Mouse (Mus musculus): ENCODE data around the gene Mrps10. TPM values are rescaled to one million over a fixed set of nuclear protein-coding genes. Genes with fewer than 3 reads are reported as not detected.

Mrps10 gene
- polyA plus RNA-seq, 1 experiment from 2014 or later, result 49.6 TPM

DNA sequence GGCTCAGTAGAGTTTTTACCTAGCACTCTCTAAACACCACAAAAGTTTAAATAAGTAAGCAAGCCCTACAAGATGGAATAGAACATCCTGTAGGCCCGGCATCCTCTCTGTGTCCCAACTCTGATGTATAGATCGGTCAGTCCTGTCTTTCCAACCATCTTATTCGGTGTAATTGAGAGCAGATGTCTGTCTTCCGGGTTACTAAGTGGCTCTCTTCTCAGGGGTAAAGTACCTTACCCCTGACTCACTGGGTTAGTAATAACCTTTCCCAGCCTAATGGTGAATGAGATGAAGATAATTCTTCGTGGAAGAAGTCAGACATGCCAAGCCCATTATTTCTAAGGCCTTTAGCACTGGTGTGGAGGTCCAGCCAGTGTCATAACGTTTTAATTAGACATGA lies 5.3 kb downstream of the Mrps10 start:
- no peak for ATAC-seq
- 88% methylated on average over 6 of the region's 6 CpGs for WGBS
- Histone ChIP-seq H3K4me3 (ENCODE audit: low read depth, low read length) (no peak overlapping the region), H3K9ac (ENCODE audit: low read depth, low read length) (no peak overlapping the region), H3K27me3 (replicated peaks; ENCODE audit: control insufficient read depth, insufficient read depth, low read length) (no peaks in the 10 kb centered on the region), H3K27ac (ENCODE audit: low read depth, low read length) (no peak overlapping the region), H3K36me3 (ENCODE audit: control insufficient read depth, insufficient read depth) (peaks cover 58% of the 10 kb centered on the region), H3K4me1 (replicated peaks; ENCODE audit: control insufficient read depth, insufficient read depth, low read length) (no peaks in the 10 kb centered on the region), H3K9me3 (ENCODE audit: control insufficient read depth) (no peaks in the 10 kb centered on the region), H3K4me2 (replicated peaks; ENCODE audit: low read depth) (no peak overlapping the region)
- no peak for TF ChIP-seq CTCF (IDR thresholded peaks at IDR 0.05; ENCODE audit: low read depth)

DNA sequence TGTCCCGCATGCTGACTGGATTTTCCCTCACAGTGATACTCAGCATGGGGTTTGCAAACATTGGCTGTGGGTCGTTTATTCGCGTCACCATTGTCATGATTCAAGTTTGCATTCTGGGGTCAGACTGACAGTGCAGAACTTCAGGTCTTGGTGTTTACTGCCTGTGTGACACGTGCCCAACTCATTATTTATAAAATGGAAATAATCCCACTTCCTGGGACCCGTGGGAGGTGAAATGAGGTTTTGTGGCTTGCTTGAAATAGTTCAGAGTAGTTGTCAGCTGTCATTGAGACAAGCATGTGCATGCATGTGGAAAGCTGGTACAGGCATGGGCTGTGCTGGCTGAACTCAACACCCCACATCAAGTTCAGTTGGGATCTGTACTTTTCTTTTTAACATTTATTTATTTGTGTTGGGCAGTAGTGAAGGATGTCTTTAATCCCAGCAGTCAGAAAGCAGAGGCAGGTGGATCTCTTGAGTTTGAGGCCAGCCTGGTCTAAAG lies 8.1 kb downstream of the Mrps10 start:
- no peaks in the 10 kb centered on the region for H3K27me3 ChIP-seq (replicated peaks; ENCODE audit: control insufficient read depth, insufficient read depth, low read length)
- H3K27ac ChIP-seq (ENCODE audit: low read depth, low read length), result no peak overlapping the region
- ATAC-seq, result no peak
- H3K36me3 ChIP-seq (ENCODE audit: control insufficient read depth, insufficient read depth), result peaks cover 71% of the 10 kb centered on the region
- H3K4me1 ChIP-seq (replicated peaks; ENCODE audit: control insufficient read depth, insufficient read depth, low read length), result no peaks in the 10 kb centered on the region
- no peak overlapping the region for H3K9ac ChIP-seq (ENCODE audit: low read depth, low read length)
- no peaks in the 10 kb centered on the region for H3K9me3 ChIP-seq (ENCODE audit: control insufficient read depth)
- no peak for TF ChIP-seq CTCF (IDR thresholded peaks at IDR 0.05; ENCODE audit: low read depth)
- H3K4me2 ChIP-seq (replicated peaks; ENCODE audit: low read depth), result no peak overlapping the region
- WGBS, result 87% methylated on average over 6 of the region's 6 CpGs
- no peak overlapping the region for H3K4me3 ChIP-seq (ENCODE audit: low read depth, low read length)

DNA sequence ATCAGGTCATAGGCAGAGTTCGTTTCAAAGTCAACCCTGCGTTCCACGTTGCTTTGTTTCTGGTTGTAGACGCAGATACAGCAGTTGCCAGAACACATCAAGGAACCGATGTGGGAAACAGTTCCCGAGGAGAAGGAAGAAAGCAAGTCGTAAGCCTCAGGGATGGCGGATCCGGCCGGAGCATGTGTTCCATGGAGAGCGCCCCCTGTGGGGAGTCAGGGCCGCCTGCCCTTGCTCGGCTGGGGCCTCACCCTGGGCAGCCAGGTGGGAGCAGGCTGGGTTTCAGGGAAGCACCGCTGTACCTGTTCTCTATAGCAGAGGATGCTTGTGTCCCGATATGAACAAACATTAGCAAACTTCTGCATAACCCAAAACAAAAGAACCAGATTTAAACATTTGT lies 9.4 kb downstream of the Mrps10 start:
- Histone ChIP-seq H3K9ac (ENCODE audit: low read depth, low read length) (no peak overlapping the region), H3K36me3 (ENCODE audit: control insufficient read depth, insufficient read depth) (peaks cover 64% of the 10 kb centered on the region), H3K4me2 (replicated peaks; ENCODE audit: low read depth) (no peak overlapping the region), H3K4me3 (ENCODE audit: low read depth, low read length) (no peak overlapping the region), H3K27me3 (replicated peaks; ENCODE audit: control insufficient read depth, insufficient read depth, low read length) (no peaks in the 10 kb centered on the region), H3K4me1 (replicated peaks; ENCODE audit: control insufficient read depth, insufficient read depth, low read length) (no peaks in the 10 kb centered on the region), H3K27ac (ENCODE audit: low read depth, low read length) (no peak overlapping the region), H3K9me3 (ENCODE audit: control insufficient read depth) (no peaks in the 10 kb centered on the region)
- WGBS, result 80% methylated on average over 15 of the region's 15 CpGs
- ATAC-seq, result no peak
- 0 out of 2 replicates have a peak, but pooled peaks have one; percentile 13 for TF ChIP-seq CTCF (IDR thresholded peaks at IDR 0.05; ENCODE audit: low read depth)

DNA sequence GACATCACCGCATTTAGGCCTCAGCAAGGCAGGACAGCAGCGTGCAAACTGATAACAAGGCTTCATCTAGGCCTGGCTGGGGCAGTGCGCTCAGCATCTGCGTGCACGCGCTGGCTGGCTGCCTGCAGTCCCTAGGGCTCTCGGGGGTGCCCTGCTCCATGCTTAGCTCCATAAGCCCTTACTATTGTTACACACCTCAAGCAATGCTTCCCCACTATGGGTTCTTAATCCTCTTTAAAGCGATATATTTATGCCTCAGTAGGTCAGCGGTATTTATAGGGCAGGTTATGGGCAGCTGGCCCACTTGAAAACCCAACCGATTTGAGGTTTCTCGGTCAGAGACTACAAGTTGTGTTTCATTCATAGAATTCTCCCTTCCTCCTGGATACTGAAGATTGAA lies 13.2 kb downstream of the Mrps10 start:
- Histone ChIP-seq H3K4me2 (replicated peaks; ENCODE audit: low read depth) (no peak overlapping the region), H3K27ac (ENCODE audit: low read depth, low read length) (no peak overlapping the region), H3K4me3 (ENCODE audit: low read depth, low read length) (no peak overlapping the region), H3K9ac (ENCODE audit: low read depth, low read length) (no peak overlapping the region), H3K9me3 (ENCODE audit: control insufficient read depth) (no peaks in the 10 kb centered on the region), H3K27me3 (replicated peaks; ENCODE audit: control insufficient read depth, insufficient read depth, low read length) (no peaks in the 10 kb centered on the region), H3K4me1 (replicated peaks; ENCODE audit: control insufficient read depth, insufficient read depth, low read length) (no peaks in the 10 kb centered on the region), H3K36me3 (ENCODE audit: control insufficient read depth, insufficient read depth) (peaks cover 32% of the 10 kb centered on the region)
- ATAC-seq, result no peak
- 88% methylated on average over 11 of the region's 11 CpGs for WGBS
- TF ChIP-seq CTCF (IDR thresholded peaks at IDR 0.05; ENCODE audit: low read depth), result no peak

DNA sequence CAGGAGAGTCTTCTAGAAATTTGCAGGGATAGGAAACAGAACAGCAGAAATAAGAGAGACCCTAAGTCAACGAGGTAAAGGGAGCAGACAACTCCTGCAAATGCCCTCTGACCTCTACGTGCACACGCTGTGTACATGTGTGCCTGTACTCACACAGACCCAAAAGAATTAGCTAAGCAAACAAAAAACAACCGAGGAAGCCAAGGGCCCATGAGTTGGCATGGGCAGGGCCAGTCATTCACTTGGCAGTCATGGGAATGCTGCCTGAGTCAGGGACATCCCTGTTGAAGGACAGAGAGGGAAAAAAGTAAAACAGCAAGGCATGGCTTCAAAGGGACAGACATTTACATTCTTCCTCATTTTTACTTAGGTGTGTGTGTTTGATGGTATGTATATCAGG lies 14.6 kb downstream of the Mrps10 start:
- Histone ChIP-seq H3K27me3 (replicated peaks; ENCODE audit: control insufficient read depth, insufficient read depth, low read length) (no peaks in the 10 kb centered on the region), H3K9ac (ENCODE audit: low read depth, low read length) (no peak overlapping the region), H3K9me3 (ENCODE audit: control insufficient read depth) (no peaks in the 10 kb centered on the region), H3K27ac (ENCODE audit: low read depth, low read length) (no peak overlapping the region), H3K36me3 (ENCODE audit: control insufficient read depth, insufficient read depth) (peaks cover 18% of the 10 kb centered on the region), H3K4me2 (replicated peaks; ENCODE audit: low read depth) (no peak overlapping the region), H3K4me3 (ENCODE audit: low read depth, low read length) (no peak overlapping the region), H3K4me1 (replicated peaks; ENCODE audit: control insufficient read depth, insufficient read depth, low read length) (no peaks in the 10 kb centered on the region)
- ATAC-seq, result no peak
- no peak for TF ChIP-seq CTCF (IDR thresholded peaks at IDR 0.05; ENCODE audit: low read depth)
- WGBS, result 67% methylated on average over 4 of the region's 4 CpGs

DNA sequence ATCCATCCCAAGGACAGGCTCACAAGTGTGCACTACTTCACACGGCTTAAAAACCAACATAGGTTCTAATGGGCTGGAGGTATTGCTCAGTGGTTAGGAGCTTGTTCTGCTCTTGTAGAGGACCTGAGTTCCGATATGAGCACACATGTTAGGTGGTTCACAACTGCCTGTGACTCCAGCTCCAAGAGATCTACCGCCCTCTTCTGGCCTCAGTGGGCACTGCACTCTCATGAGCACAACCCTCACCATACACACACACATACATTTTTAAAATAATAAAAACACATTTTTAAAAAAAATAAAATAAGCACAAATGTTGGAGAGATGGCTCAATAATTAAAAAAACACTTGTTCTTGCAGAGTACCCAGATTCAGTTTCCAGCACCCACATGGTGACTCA lies 15.4 kb downstream of the Mrps10 start:
- 89% methylated on average over 3 of the region's 3 CpGs for WGBS
- Histone ChIP-seq H3K4me2 (replicated peaks; ENCODE audit: low read depth) (no peak overlapping the region), H3K27me3 (replicated peaks; ENCODE audit: control insufficient read depth, insufficient read depth, low read length) (no peaks in the 10 kb centered on the region), H3K27ac (ENCODE audit: low read depth, low read length) (no peak overlapping the region), H3K9ac (ENCODE audit: low read depth, low read length) (no peak overlapping the region), H3K4me1 (replicated peaks; ENCODE audit: control insufficient read depth, insufficient read depth, low read length) (no peaks in the 10 kb centered on the region), H3K9me3 (ENCODE audit: control insufficient read depth) (no peaks in the 10 kb centered on the region), H3K36me3 (ENCODE audit: control insufficient read depth, insufficient read depth) (peaks cover 13% of the 10 kb centered on the region), H3K4me3 (ENCODE audit: low read depth, low read length) (no peak overlapping the region)
- ATAC-seq, result no peak
- TF ChIP-seq CTCF (IDR thresholded peaks at IDR 0.05; ENCODE audit: low read depth), result peak; percentile 26; the same call in 1 of the 2 replicates

DNA sequence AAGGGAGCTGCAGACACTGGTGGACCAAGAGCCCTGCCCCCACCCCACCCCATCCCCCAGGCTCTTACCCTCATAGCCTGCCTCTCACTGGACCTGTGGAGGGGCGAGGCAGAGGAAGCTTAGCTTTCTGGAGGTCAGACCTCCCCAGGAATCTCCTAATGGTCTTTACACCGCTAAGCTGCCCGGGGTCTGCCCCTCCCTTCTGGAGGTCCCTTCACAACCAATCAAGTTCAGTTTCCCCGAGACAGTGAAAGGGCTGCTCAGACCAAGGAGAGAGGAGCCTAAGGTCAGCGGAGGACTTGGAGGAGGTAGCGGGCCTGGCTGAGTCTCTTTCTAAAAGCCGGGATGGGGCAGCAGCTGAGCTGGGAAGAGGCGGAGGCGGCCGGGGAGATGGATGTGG lies 16.5 kb downstream of the Mrps10 start, which contains the start of gene Guca1b:
Gene Guca1b (plus strand): TSS at position 249 of the 400 bp plus-strand sequence.
- H3K4me3 ChIP-seq (ENCODE audit: low read depth, low read length), result no peak within 1 kb of the TSS
- no peak for TF ChIP-seq CTCF (IDR thresholded peaks at IDR 0.05; ENCODE audit: low read depth)
- H3K4me2 ChIP-seq (replicated peaks; ENCODE audit: low read depth), result no peak within 1 kb of the TSS
- ATAC-seq, result no peak
- 43% methylated on average over 10 of the region's 10 CpGs for WGBS
- no peaks in the 10 kb centered on the region for H3K9me3 ChIP-seq (ENCODE audit: control insufficient read depth)
- H3K36me3 ChIP-seq (ENCODE audit: control insufficient read depth, insufficient read depth), result peaks cover 8% of the 10 kb centered on the region; the same call in 1 of the 2 replicates
- H3K9ac ChIP-seq (ENCODE audit: low read depth, low read length), result no peak within 1 kb of the TSS
- H3K27me3 ChIP-seq (replicated peaks; ENCODE audit: control insufficient read depth, insufficient read depth, low read length), result no peaks in the 10 kb centered on the region
- H3K27ac ChIP-seq (ENCODE audit: low read depth, low read length), result no peak within 1 kb of the TSS
- no peaks in the 10 kb centered on the region for H3K4me1 ChIP-seq (replicated peaks; ENCODE audit: control insufficient read depth, insufficient read depth, low read length)
